In genomic region chr9:27766446-27766845, GRCm38 (mm10) we compare ENCODE assay signal across 22 mouse cellular contexts. TPM values are rescaled to one million over a fixed set of nuclear protein-coding genes. Genes with fewer than 3 reads are reported as not detected.
DNase-seq lines count a peak whose midpoint lies in the region; ATAC-seq lines count a peak whose summit lies in the region.
"Had no signal": no experiment of that assay in that cellular context is flagged by ENCODE, and none has a peak within 500 bp of the region (broad histone marks: within the 10 kb centered on the region; RNA-seq: fewer than 3 reads in every experiment).

No protein-coding gene starts in this region.

- no peak overlapping the region for H3K4me2 ChIP-seq in forebrain, embryonic 14.5 days (ENCODE audit: low read length)
- no peak overlapping the region for H3K4me2 ChIP-seq in forebrain, embryonic 12.5 days
- H3K4me2 ChIP-seq: hindbrain, embryonic 12.5 days; liver, embryonic 12.5 days; lung, embryonic 14.5 days; midbrain, embryonic 15.5 days had no signal

- no peaks in the 10 kb centered on the region for H3K4me1 ChIP-seq in forebrain, embryonic 14.5 days (ENCODE audit: control insufficient read depth, insufficient read depth, low read length)
- no peaks in the 10 kb centered on the region for H3K4me1 ChIP-seq in forebrain, embryonic 12.5 days
- H3K4me1 ChIP-seq: hindbrain, embryonic 12.5 days; liver, embryonic 12.5 days; midbrain, embryonic 15.5 days had no signal

- 51% methylated on average over 3 of the region's 3 CpGs for WGBS in forebrain, embryonic 14.5 days
- WGBS in forebrain, embryonic 12.5 days: 81% methylated on average over 3 of the region's 3 CpGs

- intact Hi-C loops in left cerebral cortex, postnatal 4 days (cut with DNase I): loop anchor here (10.0 kb wide), 1 partner anchor 122 kb away; no protein-coding TSS in a partner anchor

- H3K27me3 ChIP-seq in forebrain, embryonic 14.5 days (replicated peaks; ENCODE audit: control insufficient read depth, insufficient read depth, low read length): no peaks in the 10 kb centered on the region
- no peaks in the 10 kb centered on the region for H3K27me3 ChIP-seq in forebrain, embryonic 12.5 days
- H3K27me3 ChIP-seq: hindbrain, embryonic 12.5 days; liver, embryonic 12.5 days; midbrain, embryonic 15.5 days had no signal

- H3K36me3 ChIP-seq in forebrain, embryonic 14.5 days (ENCODE audit: control insufficient read depth, insufficient read depth, low read length): no peaks in the 10 kb centered on the region
- H3K36me3 ChIP-seq in forebrain, embryonic 12.5 days (replicated peaks): no peaks in the 10 kb centered on the region
- H3K36me3 ChIP-seq: hindbrain, embryonic 12.5 days; liver, embryonic 12.5 days; midbrain, embryonic 15.5 days had no signal

- H3K4me3 ChIP-seq in forebrain, embryonic 14.5 days (ENCODE audit: low read depth, low read length): no peak overlapping the region
- H3K4me3 ChIP-seq in forebrain, embryonic 12.5 days (replicated peaks): no peak overlapping the region
- H3K4me3 ChIP-seq: hindbrain, embryonic 12.5 days; liver, embryonic 12.5 days; midbrain, embryonic 15.5 days had no signal

- H3K9ac ChIP-seq in forebrain, embryonic 14.5 days (ENCODE audit: low read length): no peak overlapping the region
- H3K9ac ChIP-seq in forebrain, embryonic 12.5 days: no peak overlapping the region
- H3K9ac ChIP-seq: hindbrain, embryonic 12.5 days; liver, embryonic 12.5 days; lung, embryonic 14.5 days; midbrain, embryonic 15.5 days had no signal

- peak; percentile 49 for DNase-seq in forebrain, embryonic 14.5 days (ENCODE audit: low spot score)
- DNase-seq in left cerebral cortex, adult 18-20 months (ENCODE audit: low spot score in 2 of 2): peak; percentile 20 to 30
- no peak for DNase-seq in left cerebral cortex, postnatal 4 days
- DNase-seq in layer of hippocampus, postnatal 36 days: peak; percentile 63 to 65
- DNase-seq in telencephalon, adult 2 months (ENCODE audit: low read depth, low spot score): peak; percentile 68
- DNase-seq in urinary bladder, postnatal 36 days (ENCODE audit: low spot score in 2 of 2): no peak
- DNase-seq: adrenal gland, adult 2 months; cerebellum, adult 11 months; cerebellum, postnatal 14 days; gastrocnemius, postnatal 14 days; kidney, adult 9 months; kidney, postnatal 36 days; lung, embryonic 14.5 days; thymus, postnatal 14 days had no signal

- no peaks in the 10 kb centered on the region for H3K9me3 ChIP-seq in forebrain, embryonic 14.5 days (replicated peaks; ENCODE audit: control insufficient read depth, low read length)
- no peaks in the 10 kb centered on the region for H3K9me3 ChIP-seq in forebrain, embryonic 12.5 days
- H3K9me3 ChIP-seq: hindbrain, embryonic 12.5 days; liver, embryonic 12.5 days; midbrain, embryonic 15.5 days had no signal

- no peak overlapping the region for H3K27ac ChIP-seq in forebrain, embryonic 14.5 days (ENCODE audit: low read depth, low read length)
- no peak overlapping the region for H3K27ac ChIP-seq in forebrain, embryonic 12.5 days
- H3K27ac ChIP-seq: hindbrain, embryonic 12.5 days; liver, embryonic 12.5 days; macrophage; midbrain, embryonic 15.5 days; stomach, postnatal 0 days had no signal

- no peak for ATAC-seq in forebrain, embryonic 14.5 days
- ATAC-seq in forebrain, embryonic 12.5 days (ENCODE audit: low FRiP score): no peak
- no peak for ATAC-seq in megakaryocyte, adult 5-6 weeks (ENCODE audit: poor library complexity, severe bottlenecking)
- ATAC-seq: inflammation-experienced regulatory T-cells, adult 6 months; liver, embryonic 12.5 days; midbrain, embryonic 15.5 days had no signal

RNA-seq across cellular contexts. Expression of gene Opcml, which starts 24.1 kb away (rescaled TPM):
- polyA plus RNA-seq in forebrain, embryonic 14.5 days (2014; fragmentation: Nextera tagmentation; extraction: Ambion mirVana): 13.3 and 27.6 TPM in 2 replicates
- 4.6 and 6.2 TPM in 2 replicates for polyA plus RNA-seq in forebrain, embryonic 12.5 days (2016; fragmentation: Nextera tagmentation; extraction: Ambion mirVana)
- total RNA-seq in left cerebral cortex, adult 18-20 months (2021): 100 to 1,000 TPM; 210 to 230 TPM
- 100 to 1,000 TPM; 280 to 284 TPM for total RNA-seq in left cerebral cortex, postnatal 4 days (2021)
- total RNA-seq in layer of hippocampus, postnatal 36 days (2021): 100 to 1,000 TPM; 263 to 264 TPM
- not detected in 2 replicates for total RNA-seq in megakaryocyte, adult 5-6 weeks (2015)
- total RNA-seq in megakaryocyte, adult 5-6 weeks (2017): not detected in 2 replicates
- polyA plus RNA-seq: macrophage had no signal

Comparison
In these comparisons a context has a peak if more than half of its experiments do, and no peak if none do; other contexts are left out.
1. DNase-seq: peak in forebrain, embryonic 14.5 days (single experiment), left cerebral cortex, adult 18-20 months (2 of 2), layer of hippocampus, postnatal 36 days (2 of 2) and telencephalon, adult 2 months (single experiment); none in left cerebral cortex, postnatal 4 days (single experiment) and urinary bladder, postnatal 36 days (0 of 2).
2. RNA of gene Opcml, which starts 24.1 kb away (total RNA-seq): 280 to 284 TPM in left cerebral cortex, postnatal 4 days, 263 to 264 TPM in layer of hippocampus, postnatal 36 days and 210 to 230 TPM in left cerebral cortex, adult 18-20 months; not detected in megakaryocyte, adult 5-6 weeks; every median in the first group is over 100 times any median in the second.